Mouse (Mus musculus) olfactory bulb, adult 2 months (tissue): ENCODE data around the gene Tedc1.

ENCODE experiments used
- CTCF ChIP-seq: fragments of 200-500 bp; IDR thresholded peaks from 2 replicates; pipeline ENCODE4 v1.5.1; 2012; ENCODE audit warnings: low read depth, mild to moderate bottlenecking, low read length, moderate library complexity; ENCODE audit not compliant: insufficient read depth
- POLR2A ChIP-seq: fragments of 200-500 bp; IDR thresholded peaks from 2 replicates; pipeline ENCODE4 v1.6.1; 2012; ENCODE audit warnings: mild to moderate bottlenecking, low read depth, low read length, moderate library complexity; ENCODE audit not compliant: insufficient read depth

GRCm38 (mm10) chr12:113156540-113156929 lies 314 bp downstream of the Tedc1 start:
- TF ChIP-seq POLR2A: no peak
- no peak for TF ChIP-seq CTCF
